Mouse (Mus musculus) natural killer cell, adult 2 months (primary cell): ENCODE results near the gene Kctd21.

Source experiments
- DNase-seq, 2 experiments: peaks; one replicate each; pipeline ENCODE4 v3.0.0; 2022; ENCODE audit warnings: low spot score in 2 of 2

Kctd21 gene

DNA sequence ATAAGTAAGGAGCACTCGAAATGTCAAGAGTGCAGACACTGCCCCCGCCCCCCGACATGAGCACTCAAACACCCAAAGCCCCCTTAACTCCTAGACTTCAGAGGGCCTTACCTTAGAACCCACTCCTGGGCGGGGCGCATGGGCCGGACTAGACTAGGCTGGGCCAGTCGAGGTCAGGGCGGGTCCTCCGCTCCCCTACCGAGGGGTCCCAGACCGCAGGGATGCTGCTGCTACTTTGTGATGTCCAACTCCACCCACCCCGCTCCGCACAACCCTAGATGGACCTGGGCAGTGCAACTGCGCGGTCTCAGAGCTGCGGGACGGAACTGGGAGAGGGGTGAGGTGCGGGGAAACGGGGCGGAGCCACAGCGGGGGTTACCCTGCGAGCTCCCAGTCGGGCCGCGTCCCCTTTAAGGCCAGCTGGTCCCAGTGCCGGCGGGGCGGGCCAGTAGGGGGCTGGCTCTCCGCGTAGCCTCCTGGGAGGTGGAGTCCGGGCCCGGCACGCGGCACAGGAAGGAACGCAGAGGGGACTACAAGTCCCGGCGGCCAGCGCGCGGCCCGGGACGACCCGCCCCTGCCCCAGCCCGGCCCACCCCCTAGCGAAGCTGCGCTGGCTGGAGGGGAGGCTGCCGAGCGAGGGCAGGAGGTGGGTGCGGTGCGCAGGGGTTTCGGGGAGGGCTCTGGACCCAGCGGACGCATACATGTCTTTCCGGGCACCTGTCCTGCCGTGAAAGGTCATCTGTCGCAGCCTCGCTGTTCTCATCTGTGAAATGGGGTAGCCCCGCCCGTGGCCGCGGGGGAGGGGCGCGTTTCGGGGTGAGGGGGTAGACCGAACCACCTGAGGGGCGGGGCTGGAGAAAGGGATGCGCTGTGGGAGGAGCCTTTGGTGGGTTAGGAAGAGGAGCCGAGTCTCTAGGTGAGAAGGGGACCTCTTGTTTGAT, at the start of gene Kctd21, which contains the start of gene Usp35:
Kctd21 (plus strand) TSS at position 602 of the 941 bp plus-strand sequence.
Usp35 (minus strand) TSS at position 295 of the 941 bp plus-strand sequence.
- peak; percentile 81 to 90 for DNase-seq

DNA sequence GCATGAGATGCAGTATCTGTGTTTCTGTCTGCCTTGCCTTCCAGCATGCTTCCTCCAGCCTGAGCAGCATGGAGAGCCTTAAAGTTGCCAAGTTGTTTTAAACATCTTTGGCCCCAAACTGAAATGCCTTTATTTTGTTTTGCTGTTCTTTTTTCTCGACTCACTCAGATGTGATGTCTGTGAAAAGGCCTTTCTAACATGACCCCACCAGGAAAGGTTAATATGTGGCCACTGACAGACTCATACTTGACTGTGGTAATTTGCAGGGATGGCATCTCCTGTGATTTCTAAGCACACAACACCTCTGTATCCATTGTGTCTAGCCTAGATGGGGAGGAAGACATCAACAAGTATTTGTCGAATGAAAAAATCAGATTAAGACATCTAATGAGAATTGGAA, 35.1 kb upstream of the Kctd21 start:
- no peak for DNase-seq

DNA sequence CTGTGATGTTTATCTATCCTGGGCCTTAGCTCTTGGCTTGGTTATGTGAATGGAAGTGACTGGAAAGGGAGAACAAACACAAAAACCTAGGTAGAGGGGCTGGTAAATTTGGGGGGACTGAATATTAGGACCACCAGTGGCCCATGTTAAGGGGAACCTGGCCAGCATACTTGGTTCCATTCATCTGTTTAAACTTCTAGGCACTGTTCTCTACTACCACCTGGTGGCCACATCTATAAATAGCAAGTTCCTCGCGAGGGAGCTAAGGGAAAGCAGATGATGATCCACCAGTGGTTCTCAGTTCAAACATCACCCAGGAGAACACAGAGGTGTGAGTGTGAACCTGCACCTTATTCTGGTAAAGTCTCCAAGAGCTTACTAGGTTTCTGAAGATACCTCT, 34.7 kb upstream of the Kctd21 start:
- peak; percentile 17 to 47 for DNase-seq

DNA sequence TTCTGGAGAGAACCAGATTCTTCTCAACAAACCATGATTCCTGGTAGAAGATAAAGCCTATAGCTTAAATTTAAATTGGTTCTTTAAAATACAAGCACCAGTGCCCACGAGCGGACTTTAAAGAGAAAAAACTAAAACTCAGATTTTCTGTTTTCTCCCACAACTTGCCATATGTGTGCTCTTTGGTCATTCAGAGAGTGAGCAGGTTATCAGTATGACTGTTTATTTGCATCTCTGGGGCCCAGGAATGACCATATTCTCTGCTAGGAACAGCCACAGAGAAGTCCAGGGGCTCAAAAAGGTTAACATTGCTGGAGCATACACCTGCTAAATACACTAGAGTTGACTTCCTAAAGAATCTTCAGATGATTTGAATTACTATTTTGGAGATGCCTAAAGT, 33.8 kb upstream of the Kctd21 start:
- DNase-seq, result no peak

DNA sequence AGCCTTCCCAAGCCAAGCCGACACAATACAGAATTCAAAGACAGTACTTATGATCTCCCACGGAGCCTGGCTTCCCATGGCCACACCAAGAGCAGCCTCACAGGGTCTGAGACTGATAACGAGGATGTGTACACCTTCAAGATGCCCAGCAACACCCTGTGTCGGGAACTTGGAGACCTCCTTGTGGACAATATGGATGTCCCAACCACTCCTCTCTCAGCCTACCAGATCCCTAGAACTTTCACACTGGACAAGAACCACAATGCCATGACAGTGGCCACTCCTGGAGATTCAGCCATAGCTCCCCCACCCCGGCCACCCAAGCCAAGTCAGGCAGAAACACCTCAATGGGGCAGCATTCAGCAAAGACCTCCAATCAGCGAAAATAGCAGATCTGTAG, 33.2 kb upstream of the Kctd21 start:
- DNase-seq, result no peak

DNA sequence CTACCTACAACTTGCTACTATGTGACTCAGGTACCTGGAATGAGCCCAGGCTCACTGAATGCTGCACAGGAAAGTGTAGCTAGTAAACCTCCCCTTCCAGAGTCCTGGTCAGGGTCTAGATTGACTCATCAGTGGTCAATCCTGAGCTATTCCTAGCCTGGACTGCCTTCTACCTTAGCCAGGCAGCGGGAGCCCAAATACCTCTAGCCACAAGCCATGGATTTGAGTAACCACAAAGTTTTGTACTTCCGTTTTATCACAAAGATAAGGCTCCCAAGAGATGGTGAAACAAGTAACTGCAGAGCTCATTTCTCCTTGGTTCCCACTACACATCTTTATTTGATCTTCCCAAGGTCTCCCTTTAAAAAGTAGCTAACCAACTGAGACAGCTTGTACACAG, 31.2 kb upstream of the Kctd21 start:
- DNase-seq, result no peak

DNA sequence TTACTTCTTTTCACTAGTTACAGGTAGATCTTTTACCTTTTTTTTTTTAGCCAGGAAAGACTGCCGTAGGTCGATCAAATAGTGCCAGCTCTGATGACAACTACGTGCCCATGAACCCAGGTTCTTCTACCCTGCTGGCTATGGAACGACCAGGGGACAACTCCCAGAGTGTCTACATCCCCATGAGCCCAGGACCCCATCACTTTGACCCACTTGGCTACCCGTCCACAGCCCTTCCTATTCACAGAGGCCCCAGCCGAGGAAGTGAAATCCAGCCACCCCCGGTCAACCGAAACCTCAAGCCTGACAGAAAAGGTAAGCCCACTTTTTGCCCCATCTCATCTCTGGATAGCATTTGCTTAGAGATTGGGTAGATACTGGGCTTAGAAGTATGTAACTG, 30.8 kb upstream of the Kctd21 start:
- no peak for DNase-seq

DNA sequence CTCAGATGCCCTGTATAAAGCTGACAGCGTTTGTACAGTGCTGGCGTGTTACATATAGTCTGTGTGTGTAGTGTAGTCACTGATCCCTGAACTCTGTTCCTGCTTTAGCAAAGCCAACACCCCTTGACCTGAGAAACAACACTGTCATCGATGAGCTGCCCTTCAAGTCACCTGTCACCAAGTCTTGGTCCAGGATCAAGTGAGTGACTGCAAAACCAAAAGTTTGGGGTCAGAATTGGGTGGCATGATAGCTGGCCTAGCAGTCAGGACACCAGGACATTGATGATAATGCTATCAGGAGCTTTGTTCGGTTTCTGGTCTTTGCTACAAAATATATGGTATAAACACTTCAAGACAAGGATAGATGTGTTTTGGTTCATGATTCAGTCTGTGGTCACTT, 29.9 kb upstream of the Kctd21 start:
- DNase-seq, result no peak

DNA sequence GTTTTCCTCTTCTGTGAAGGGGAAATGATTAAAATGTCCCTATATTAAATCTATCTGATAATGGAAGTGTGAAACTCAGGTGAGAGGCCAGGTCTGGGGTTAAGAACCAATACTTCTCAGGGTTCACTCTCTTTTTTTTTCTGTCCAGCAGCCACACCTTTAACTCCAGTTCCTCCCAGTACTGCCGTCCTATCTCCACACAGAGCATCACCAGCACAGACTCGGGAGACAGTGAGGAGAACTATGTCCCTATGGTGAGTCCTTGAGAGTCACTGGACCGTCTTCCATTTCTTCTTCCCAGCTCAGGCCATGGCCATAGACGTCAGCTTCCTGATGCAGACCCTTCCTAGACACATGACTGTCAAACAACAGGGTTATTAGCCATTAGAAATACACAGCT, 29.3 kb upstream of the Kctd21 start:
- DNase-seq, result no peak

DNA sequence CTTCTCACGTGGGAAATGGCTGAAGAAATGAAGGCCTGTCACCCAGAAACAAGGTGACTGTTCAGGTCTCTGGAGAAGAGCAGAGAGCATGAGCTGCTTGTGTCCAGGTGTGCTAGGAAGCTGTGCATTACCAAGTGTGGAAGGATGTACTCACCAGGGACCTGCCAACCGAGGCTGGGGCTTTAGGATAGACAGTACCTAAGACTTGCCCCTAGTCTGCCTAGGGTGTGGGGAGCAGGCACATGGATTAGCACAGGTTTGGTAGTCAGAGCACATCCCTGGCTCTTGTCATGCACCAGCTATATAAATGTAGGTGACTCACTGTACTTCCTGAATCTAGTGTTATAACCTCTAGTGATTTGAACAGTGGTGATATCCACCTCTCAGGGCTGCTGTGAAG, 28.5 kb upstream of the Kctd21 start:
- no peak for DNase-seq

DNA sequence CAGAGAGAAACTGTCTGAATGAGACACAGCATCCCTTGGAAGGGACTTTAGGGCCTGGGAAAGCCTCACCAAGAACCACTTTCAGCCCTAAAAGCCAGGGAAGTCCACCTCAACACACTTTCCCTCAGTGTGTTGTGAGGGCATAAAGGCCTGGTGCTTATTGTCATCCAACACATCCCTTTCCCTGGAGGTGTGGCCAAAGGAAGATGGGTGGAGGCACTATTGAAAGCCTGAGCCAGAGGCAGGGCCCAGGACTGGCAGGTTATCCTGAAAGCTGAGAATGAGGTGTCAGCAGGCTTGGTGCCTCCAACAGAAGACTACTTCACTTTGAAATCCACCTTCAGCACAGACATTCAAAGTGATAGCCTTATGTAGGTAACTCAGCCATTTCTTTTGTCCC, 27.7 kb upstream of the Kctd21 start:
- DNase-seq, result no peak

DNA sequence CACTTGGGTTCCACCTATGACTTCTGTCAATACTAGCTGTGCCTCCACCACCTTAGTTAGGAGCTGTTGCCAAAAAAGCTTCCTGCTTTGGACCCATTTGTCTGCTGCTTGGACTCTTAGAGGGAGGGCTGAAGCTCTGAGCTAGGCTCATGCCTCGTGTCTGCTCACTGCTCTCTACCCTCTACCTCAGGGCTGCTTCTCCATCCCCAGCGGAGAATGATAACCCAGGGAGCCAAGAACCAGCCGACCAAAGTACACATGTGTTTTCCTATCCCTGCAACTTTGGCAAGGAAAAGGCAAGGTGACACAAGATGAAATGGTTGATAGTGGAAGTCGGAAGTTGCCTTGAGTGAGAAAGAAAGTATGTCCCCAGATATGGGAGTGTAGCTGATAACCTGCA, 26.9 kb upstream of the Kctd21 start:
- no peak for DNase-seq

DNA sequence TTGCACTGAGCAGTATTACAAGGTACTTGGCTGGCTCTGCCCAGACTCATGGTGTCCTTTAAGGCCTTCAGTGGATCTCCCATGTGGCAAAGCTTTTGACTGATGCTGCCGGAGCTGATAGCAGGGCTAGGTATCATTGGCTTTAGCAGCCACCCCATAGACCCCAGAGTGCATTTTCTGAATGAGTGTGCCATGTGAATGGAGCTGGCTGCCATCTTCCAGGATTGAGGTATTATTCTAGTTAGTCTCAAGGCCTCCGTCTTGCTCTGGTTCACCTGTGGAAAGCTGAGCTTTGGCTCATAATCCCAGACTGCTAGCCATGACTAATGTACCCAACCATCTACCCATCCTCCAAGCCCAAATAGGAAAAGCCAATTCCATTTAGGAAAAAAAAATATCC, 25.3 kb upstream of the Kctd21 start:
- no peak for DNase-seq

DNA sequence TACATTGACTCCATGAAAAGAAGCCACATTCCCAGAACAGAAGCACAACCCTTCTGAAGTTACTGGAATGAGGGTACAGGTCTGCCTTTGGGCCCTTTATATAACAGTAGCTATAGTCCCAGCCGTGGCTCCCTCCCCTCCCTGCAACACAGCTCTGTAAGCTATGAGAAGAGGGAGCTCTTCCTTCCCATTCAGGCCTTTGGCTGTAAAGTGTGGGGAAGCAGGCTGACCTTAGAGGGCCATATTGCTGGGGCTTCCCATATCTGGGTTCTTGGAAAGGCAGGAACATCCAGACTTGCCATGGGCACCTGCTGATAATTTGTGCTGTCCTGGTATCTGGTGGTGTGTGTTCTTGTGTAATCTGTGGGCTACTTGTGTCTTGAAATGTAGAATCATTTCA, 24.6 kb upstream of the Kctd21 start:
- DNase-seq, result no peak

DNA sequence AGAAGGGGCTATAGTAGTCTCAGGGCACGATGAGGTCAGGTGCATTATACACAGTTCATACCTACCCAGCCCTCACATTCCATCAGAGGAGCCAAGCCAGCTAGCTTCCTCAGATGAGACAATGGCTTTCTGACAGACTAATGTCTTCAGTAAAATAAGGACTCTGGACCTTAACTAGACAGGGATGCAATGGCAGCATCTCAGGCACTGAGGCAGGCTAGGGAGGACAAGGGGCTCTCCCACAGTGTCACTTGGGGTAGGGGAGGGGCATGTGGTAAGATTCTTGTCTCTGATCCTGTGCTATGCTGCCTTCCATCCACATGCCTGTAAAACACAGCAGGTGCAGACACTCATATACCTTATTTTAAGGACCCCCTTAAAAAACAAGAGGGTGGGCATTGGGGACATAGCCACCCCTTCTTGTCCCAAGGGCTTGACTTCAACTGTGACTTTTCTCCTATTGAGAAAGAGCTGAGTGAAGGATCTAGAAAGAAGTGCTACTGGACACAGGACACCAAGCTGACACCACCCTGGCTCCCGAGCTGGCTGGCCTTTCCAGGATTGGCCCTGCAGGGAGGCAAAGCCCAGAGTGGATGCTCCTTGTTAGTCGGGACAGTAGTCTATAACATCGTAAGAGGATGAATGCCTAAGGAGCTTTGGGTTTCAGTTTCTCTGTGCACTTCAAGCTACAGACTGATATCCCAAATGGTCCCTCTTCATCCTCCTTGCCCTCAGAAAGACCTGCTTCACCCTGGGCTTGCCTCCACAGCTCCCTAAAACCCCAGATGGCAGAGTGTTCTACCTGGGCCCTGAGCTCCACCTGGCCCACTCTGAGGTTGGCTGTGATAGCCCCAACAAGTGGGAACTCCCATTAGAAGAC, 22.4 kb upstream of the Kctd21 start:
- no peak for DNase-seq

DNA sequence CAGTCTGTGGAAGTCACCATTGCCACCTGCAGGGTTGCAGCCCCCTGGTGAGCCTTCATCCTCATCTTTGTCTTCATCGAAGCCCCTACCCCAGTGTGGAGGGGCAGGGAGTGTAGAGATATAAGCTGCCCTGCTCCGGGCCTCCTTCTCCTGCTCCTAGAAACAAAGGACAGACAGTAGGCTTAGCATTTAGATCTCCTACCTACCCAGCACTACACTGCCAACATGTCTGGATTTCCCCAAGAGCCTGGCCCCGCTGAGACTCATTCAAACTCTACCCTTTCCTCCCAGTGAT, 21.8 kb upstream of the Kctd21 start:
- no peak for DNase-seq

DNA sequence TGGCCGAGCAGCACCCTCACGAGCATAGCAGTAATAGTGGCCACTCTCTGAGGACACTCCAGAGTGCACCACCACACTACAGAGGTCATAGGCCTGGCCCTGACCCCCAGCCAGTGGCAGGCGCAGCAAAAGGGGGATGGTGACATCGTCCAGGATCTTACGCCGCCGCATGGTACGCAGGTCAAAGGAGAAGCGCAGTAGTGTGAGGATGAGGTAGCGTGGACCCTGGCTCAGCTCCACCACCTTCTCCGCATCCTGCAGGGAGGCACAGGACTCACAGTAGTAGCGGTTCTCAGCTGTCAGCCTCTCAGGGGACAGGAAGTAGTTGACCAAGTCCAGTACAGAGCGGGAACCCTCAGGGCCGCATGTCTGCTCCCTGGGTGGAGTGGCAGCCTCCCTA, 20.5 kb upstream of the Kctd21 start:
- no peak for DNase-seq

DNA sequence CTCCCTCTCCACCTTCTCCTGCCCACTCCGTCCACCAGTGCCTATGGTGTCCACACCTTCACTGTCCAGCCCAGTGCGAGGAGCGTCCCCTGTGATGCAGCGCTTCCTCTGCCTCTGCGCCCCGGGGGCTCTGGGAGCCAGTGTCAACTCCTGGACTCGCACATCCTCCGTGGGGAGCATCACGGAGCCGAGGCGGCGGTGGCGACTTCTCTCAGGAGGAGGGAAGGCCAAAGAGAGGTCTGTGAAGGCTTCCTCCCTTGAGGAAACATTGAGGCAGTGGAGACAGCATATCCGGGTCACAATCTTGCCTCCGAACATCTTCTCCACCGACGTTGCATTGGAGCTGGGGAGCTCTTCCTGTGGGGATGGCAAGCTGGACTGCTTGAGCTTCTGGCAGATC, 19.9 kb upstream of the Kctd21 start:
- DNase-seq, result no peak

DNA sequence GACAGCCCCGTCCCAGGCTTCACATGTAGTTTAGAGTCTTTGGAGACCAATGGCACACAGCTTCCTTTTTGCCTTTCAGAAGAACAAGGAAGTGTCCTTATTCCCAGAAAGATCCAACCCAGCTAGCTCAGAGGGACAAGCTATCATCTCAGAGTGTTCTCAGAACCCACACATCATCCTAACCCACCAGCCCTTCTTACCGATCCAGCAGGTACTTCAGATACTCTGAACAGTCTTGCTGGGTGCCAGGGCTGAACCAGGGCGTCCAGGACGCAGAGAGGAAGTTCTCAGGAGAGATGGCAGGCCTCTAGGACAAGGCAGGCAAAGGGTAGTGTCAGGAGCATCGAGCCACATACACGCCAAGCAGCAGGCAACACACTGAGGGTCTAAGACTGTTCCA, 19.3 kb upstream of the Kctd21 start:
- no peak for DNase-seq

DNA sequence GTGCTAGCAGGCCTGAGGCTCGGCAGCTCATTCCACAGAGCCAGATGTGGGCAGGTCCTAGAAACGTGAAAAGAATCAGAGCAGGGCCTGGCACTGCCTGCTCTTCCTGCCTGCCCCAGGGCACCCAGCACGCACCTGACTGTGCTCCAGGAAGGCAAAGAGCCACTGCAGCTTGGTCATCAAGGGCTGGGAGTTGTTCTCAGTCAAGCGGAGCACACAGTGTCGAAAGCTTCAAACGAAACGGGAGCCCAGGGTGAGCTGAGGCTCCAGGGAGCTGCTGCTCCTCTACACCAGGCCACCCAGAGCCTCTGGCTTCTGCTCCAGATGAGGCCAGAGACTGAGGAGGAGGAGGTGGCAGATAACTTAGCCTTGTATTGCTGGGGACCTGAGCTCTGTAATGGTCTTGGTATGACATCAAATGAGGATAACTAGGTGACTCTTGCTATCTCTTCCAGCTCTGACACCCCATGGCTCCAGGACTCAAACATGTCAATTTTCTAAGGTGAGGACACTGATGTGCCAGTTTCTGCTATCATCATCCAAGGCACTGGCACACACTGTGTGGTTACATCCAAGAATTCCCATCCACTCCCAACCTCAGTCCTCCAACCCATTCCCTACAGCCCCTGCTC, 18.6 kb upstream of the Kctd21 start:
- no peak for DNase-seq

DNA sequence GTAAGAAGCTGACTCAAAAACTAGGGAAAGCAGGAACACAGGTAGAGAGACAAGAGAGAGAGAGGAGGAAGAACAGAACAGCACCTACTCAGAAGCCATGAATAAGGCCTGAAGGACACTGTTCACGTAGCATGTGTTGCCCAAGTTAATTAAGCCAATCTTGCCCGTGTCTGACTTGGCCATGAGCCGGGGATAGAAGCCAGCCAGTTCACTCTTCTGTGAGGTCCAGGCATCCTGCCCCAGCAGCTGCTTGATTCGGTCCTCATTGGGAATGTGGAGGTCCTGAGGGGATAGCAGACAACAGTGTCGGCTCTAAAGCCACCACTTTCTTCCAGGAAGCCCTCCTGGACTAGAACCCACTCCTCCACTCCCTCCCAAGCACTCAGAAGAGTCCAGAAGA, 17.5 kb upstream of the Kctd21 start:
- DNase-seq, result no peak

DNA sequence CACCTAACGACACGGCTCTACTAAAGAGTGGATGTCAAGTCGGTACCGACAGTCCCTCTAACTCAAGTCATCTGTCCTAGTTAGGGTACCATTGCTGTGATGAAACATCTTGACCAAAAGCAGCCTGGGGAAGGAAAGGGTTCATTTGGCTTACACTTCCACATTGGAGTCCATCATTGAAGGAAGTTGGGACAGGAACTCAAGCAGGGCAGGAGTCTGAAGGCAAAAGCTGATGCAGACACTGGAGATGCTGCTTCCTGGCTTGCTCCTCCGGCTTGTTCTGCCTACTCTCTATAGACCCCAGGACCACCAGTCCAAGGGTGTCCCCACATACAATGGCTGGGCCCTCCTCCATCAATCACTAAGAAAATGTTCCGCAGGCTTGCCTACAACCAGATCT, 16.5 kb upstream of the Kctd21 start:
- DNase-seq, result no peak

DNA sequence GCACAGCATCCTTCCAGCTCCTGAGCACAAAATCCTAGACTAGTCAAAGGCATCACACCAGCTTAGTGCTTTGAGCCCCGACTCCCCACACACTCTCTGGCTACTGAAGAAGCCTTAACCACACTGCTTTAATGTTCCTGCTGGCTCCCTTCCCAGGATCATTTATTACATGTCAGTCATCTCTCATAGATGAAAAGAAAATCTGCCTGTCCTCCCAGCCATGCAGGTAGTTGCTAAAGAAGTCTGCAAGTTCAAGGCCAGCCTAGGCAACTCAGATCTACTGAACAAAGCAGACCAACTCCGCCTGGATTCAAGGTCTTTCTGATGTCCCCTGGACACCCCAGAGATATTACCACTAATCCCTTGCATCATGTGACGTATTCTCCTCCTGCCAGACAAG, 14.4 kb upstream of the Kctd21 start:
- no peak for DNase-seq
